Mouse (Mus musculus) liver, adult 2 months (tissue): Measurements from ENCODE around the gene Gm11214. TPM values are rescaled to one million over a fixed set of nuclear protein-coding genes. Genes with fewer than 3 reads are reported as not detected.

Source experiments
- DNase-seq: peaks from one replicate; pipeline ENCODE4 v3.0.0-alpha.2; 2011; ENCODE audit warnings: low read depth, low spot score; ENCODE audit errors: extremely low read depth
- H3K27ac ChIP-seq: fragments of 200-500 bp; replicated peaks from 2 replicates; pipeline ENCODE4 v1.5.1; 2012; ENCODE audit warnings: low read depth, mild to moderate bottlenecking, control low read depth, inconsistent platforms, low read length; ENCODE audit not compliant: insufficient read depth
- H3K27me3 ChIP-seq: fragments of 200-500 bp; 2 replicates; pipeline ENCODE4 v1.6.1; 2012; ENCODE audit warnings: mild to moderate bottlenecking, moderate library complexity, low read length, inconsistent platforms; ENCODE audit not compliant: control insufficient read depth, insufficient read depth
- H3K36me3 ChIP-seq: fragments of 200-500 bp; 2 replicates; pipeline ENCODE4 v1.6.1; 2012; ENCODE audit warnings: low read length, inconsistent platforms; ENCODE audit not compliant: control insufficient read depth, insufficient read depth
- H3K4me1 ChIP-seq: fragments of 200-500 bp; 2 replicates; pipeline ENCODE4 v1.6.1; 2011; ENCODE audit warnings: low read length; ENCODE audit not compliant: control insufficient read depth, insufficient read depth
- H3K4me3 ChIP-seq: fragments of 200-500 bp; 2 replicates; pipeline ENCODE4 v1.5.1; 2011; ENCODE audit warnings: low read depth, mild to moderate bottlenecking, control low read depth, low read length, moderate library complexity; ENCODE audit not compliant: insufficient read depth
- H3K79me2 ChIP-seq: fragments of 200-500 bp; 2 replicates; pipeline ENCODE4 v1.6.1; 2012; ENCODE audit warnings: inconsistent platforms, mild to moderate bottlenecking, low read length, moderate library complexity; ENCODE audit not compliant: control insufficient read depth, insufficient read depth
- H3K9ac ChIP-seq: fragments of 200-500 bp; 2 replicates; pipeline ENCODE4 v1.6.1; 2012; ENCODE audit warnings: low read depth, mild to moderate bottlenecking, control low read depth, inconsistent platforms, low read length
- CTCF ChIP-seq: fragments of 200-500 bp; IDR thresholded peaks from 2 replicates; pipeline ENCODE4 v1.5.1; 2011; ENCODE audit warnings: low read depth, low read length, control low read depth
- POLR2A ChIP-seq: fragments of 200-500 bp; IDR thresholded peaks from 2 replicates; pipeline ENCODE4 v1.6.1; 2011; ENCODE audit warnings: low read length, control low read depth; ENCODE audit not compliant: insufficient read depth; ENCODE audit errors: extremely low read depth
- WGBS: fragments of 180-500 bp; shearing (Covaris S2); methylation state at CpG from one replicate; pipeline ENCODE4 v1.1.7; 2018; 5-methylcytosine and 5-hydroxymethylcytosine counted together
- polyA plus RNA-seq: library from polyadenylated mRNA; depleted of rRNA; stranded (reverse); fragments of >200 nt; gene quantifications from 2 replicates; pipeline ENCODE4 v1.2.3, GENCODE M21; 2012
- total RNA-seq: library from RNA; depleted of rRNA; stranded (reverse); fragments of >200 nt; gene quantifications from 2 replicates; pipeline ENCODE4 v1.2.3, GENCODE M21; 2014

The Gm11214 gene
- total and polyA plus RNA-seq, 2 experiments = not detected

DNA sequence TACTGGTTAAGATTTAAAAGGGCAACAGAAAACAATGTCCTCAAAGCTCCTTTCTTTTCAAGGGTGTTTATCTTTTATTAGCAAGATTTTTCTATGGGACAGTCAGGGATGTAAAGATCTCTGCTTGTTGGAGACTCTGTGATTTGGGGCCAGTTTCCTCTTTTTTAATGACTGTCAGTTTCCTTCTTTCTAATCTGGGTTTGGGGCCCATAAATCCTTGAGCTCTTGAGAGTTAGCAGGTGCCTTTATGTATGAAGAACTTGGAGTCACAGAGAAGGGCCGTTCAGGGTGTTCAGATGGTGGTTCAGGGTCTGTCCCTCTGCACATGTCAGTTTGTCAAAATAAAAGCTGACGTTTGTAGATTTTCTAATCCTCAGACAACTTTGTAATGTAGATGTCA, 11.9 kb upstream of the Gm11214 start:
- no peak for DNase-seq
- Histone ChIP-seq H3K36me3 (no peaks in the 10 kb centered on the region), H3K27ac (no peak overlapping the region), H3K9ac (no peak overlapping the region), H3K79me2 (no peaks in the 10 kb centered on the region), H3K4me1 (no peaks in the 10 kb centered on the region), H3K4me3 (no peak overlapping the region), H3K27me3 (no peaks in the 10 kb centered on the region)
- WGBS = 57% methylated on average over 2 of the region's 2 CpGs
- TF ChIP-seq CTCF (no peak), POLR2A (no peak)

- TF ChIP-seq CTCF (no peak), POLR2A (no peak)
- H3K4me3 ChIP-seq = no peak overlapping the region
- no peaks in the 10 kb centered on the region for H3K4me1 ChIP-seq
- no peak overlapping the region for H3K27ac ChIP-seq
- no peaks in the 10 kb centered on the region for H3K79me2 ChIP-seq
- DNase-seq = no peak
- WGBS = 65% methylated on average over 4 of the region's 4 CpGs
- H3K36me3 ChIP-seq = no peaks in the 10 kb centered on the region
- no peaks in the 10 kb centered on the region for H3K27me3 ChIP-seq
- no peak overlapping the region for H3K9ac ChIP-seq
These were observed 5.1 kb upstream of the Gm11214 start for GRCm38 (mm10) chr4:63668255-63668654.

- H3K79me2 ChIP-seq = no peaks in the 10 kb centered on the region
- H3K27ac ChIP-seq = no peak overlapping the region
- no peak overlapping the region for H3K4me3 ChIP-seq
- no peak for DNase-seq
- H3K36me3 ChIP-seq = no peaks in the 10 kb centered on the region
- no peak overlapping the region for H3K9ac ChIP-seq
- H3K27me3 ChIP-seq = no peaks in the 10 kb centered on the region
- H3K4me1 ChIP-seq = no peaks in the 10 kb centered on the region
- 86% methylated on average over 7 of the region's 7 CpGs for WGBS
- TF ChIP-seq CTCF (no peak), POLR2A (no peak)
These were observed 2.6 kb upstream of the Gm11214 start for GRCm38 (mm10) chr4:63665738-63666137.

GRCm38 (mm10) chr4:63661857-63662256, 1.3 kb downstream of the Gm11214 start:
- Histone ChIP-seq H3K4me3 (no peak overlapping the region), H3K4me1 (no peaks in the 10 kb centered on the region), H3K27ac (no peak overlapping the region), H3K9ac (no peak overlapping the region), H3K27me3 (no peaks in the 10 kb centered on the region), H3K36me3 (no peaks in the 10 kb centered on the region), H3K79me2 (no peaks in the 10 kb centered on the region)
- no peak for TF ChIP-seq CTCF
- no peak for TF ChIP-seq POLR2A
- WGBS = 88% methylated on average over 1 of the region's 1 CpGs
- DNase-seq = no peak

- Histone ChIP-seq H3K4me1 (no peaks in the 10 kb centered on the region), H3K36me3 (no peaks in the 10 kb centered on the region), H3K9ac (no peak overlapping the region), H3K4me3 (no peak overlapping the region), H3K79me2 (no peaks in the 10 kb centered on the region), H3K27ac (no peak overlapping the region), H3K27me3 (no peaks in the 10 kb centered on the region)
- no peak for TF ChIP-seq POLR2A
- TF ChIP-seq CTCF = no peak
- WGBS = 76% methylated on average over 1 of the region's 1 CpGs
- no peak for DNase-seq
These were observed 1.8 kb downstream of the Gm11214 start for GRCm38 (mm10) chr4:63661426-63661825.

- no peak overlapping the region for H3K27ac ChIP-seq
- no peak for DNase-seq
- no peaks in the 10 kb centered on the region for H3K27me3 ChIP-seq
- 83% methylated on average over 1 of the region's 1 CpGs for WGBS
- H3K4me1 ChIP-seq = no peaks in the 10 kb centered on the region
- H3K36me3 ChIP-seq = no peaks in the 10 kb centered on the region
- no peak overlapping the region for H3K9ac ChIP-seq
- H3K4me3 ChIP-seq = no peak overlapping the region
- TF ChIP-seq CTCF (no peak), POLR2A (no peak)
- H3K79me2 ChIP-seq = no peaks in the 10 kb centered on the region
These were observed 3.4 kb downstream of the Gm11214 start for GRCm38 (mm10) chr4:63659775-63660174.
